Mouse (Mus musculus): Measurements from ENCODE around the gene March2.

Gene March2

DNA sequence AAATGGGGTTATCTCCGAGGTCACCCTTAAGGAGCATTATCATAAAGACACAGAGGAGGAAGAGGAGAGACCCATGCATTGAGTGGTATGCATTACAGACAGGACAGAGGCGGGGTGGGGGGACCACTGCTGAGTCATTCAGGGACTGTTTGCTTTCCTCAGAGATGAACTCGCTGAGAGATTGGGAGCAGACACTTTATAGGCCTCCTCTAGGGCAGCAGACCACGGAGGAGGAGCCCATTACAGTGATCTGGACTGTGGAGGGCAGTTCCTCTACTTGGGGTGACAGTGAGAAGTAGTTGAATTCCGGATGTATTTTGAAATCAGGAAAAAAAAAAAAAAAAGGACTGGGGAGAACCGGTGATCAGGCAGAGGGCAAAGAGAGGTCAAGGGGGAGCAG lies 78.7 kb downstream of the March2 start:
- DNase-seq (ENCODE audit: extremely low read depth, low read depth, low spot score): no peak

DNA sequence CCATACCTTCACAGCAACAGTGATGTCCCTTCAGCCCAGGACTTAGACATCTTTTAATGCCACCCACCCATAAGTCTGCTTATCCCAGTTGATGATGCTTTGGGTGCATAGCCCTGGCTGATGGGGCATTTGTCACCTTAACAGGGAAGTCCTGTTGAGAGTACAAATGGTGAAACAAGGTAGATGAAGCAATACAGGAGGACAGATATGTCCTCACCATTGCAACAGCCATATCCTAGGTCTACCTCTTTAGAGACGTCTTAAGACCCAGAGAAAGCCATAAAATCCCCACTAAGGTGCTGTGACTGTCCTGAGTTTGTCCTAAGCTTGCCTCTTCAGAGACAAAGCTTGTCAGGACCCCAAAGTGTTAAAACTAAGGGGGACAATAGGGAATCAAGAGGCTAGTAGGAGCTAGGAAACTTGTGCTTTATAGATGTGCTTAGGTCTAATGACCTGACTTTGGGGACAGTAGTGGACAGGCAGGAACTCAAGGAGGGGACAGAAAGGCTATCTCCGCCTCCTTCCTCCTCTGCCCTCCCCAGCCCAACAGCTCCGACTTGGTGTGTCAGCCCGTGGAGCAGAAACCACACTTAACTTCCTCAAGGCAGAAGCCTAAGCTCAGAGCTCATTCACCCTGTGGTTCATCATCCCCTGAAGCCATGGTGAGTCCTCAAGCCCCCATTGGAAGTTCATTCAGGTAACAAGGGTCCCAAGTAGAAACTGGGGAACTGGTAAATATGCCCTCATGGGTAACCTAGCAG lies 80.8 kb downstream of the March2 start, which contains the start of gene Pram1:
Gene Pram1 (plus strand): TSS at position 541 of the 761 bp plus-strand sequence.
- DNase-seq (ENCODE audit: extremely low read depth, low read depth, low spot score): no peak

DNA sequence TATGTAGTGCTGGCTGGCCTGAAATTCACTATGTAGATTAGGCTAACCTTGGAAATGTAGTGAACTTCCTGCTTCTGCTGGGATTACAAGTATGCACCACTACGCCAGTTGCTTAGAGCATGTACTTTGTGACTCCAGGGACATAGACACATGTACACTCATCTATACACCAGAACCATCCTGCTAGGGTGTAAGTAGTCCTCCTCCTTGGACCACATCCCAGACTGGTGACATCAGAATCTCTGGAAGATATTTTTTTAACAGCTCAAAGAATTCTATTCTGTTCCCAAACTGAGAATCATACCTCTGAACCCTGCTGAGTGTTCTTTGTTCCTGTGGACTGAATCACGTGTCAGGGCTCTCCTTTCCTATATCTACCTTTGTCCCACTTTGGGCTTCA lies 81.4 kb downstream of the March2 start:
- DNase-seq (ENCODE audit: extremely low read depth, low read depth, low spot score): no peak
